Mouse (Mus musculus): ENCODE results near the gene Rab11fip5. TPM values are rescaled to one million over a fixed set of nuclear protein-coding genes. Genes with fewer than 3 reads are reported as not detected.

Rab11fip5 gene
- polyA plus RNA-seq, 1 experiment from 2014 or later = 20.5 TPM

DNA sequence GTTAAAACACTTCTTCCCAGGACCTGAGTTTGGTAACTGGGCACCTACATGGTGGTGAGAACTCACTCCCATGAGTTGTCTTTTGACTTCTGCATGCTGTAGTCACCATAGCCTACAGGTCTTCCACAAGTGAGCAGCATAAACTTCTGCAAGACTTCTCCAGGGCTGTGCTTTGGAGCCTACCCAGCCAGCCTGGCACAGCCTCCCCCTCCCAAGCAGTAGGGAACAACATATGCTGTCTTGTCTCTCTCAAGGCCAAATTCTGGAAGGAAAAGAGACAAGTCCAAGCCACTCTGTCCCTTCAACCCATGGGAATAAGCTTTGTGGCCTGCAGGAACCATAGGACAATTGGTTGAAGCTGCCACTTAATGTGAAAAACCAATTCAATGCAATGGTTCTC, 29.5 kb downstream of the Rab11fip5 start:
- H3K4me3 ChIP-seq (ENCODE audit: low read depth, low read length) = no peak overlapping the region
- no peaks in the 10 kb centered on the region for H3K9me3 ChIP-seq (ENCODE audit: control insufficient read depth, low read length)
- no peaks in the 10 kb centered on the region for H3K36me3 ChIP-seq (ENCODE audit: control insufficient read depth, insufficient read depth, low read length)
- no peak overlapping the region for H3K27ac ChIP-seq (ENCODE audit: low read depth, low read length)
- no peak for ATAC-seq (ENCODE audit: low read depth)
- H3K27me3 ChIP-seq (ENCODE audit: control insufficient read depth, insufficient read depth, low read length) = no peaks in the 10 kb centered on the region; the same call in 1 of the 2 replicates
- no peak overlapping the region for H3K9ac ChIP-seq (replicated peaks; ENCODE audit: low read depth, low read length)
- no peaks in the 10 kb centered on the region for H3K4me1 ChIP-seq (ENCODE audit: control insufficient read depth, insufficient read depth, low read length)
- no peak overlapping the region for H3K4me2 ChIP-seq (ENCODE audit: low read depth, low read length)

GRCm38 (mm10) chr6:85343027-85343426, 31.4 kb downstream of the Rab11fip5 start:
- no peaks in the 10 kb centered on the region for H3K36me3 ChIP-seq (ENCODE audit: control insufficient read depth, insufficient read depth, low read length)
- H3K9me3 ChIP-seq (ENCODE audit: control insufficient read depth, low read length) = no peaks in the 10 kb centered on the region
- ATAC-seq (ENCODE audit: low read depth) = no peak
- H3K9ac ChIP-seq (replicated peaks; ENCODE audit: low read depth, low read length) = no peak overlapping the region
- no peaks in the 10 kb centered on the region for H3K4me1 ChIP-seq (ENCODE audit: control insufficient read depth, insufficient read depth, low read length)
- H3K27ac ChIP-seq (ENCODE audit: low read depth, low read length) = no peak overlapping the region
- H3K4me3 ChIP-seq (ENCODE audit: low read depth, low read length) = no peak overlapping the region
- H3K27me3 ChIP-seq (ENCODE audit: control insufficient read depth, insufficient read depth, low read length) = no peaks in the 10 kb centered on the region; the same call in 1 of the 2 replicates
- 89% methylated on average over 8 of the region's 8 CpGs for WGBS
- H3K4me2 ChIP-seq (ENCODE audit: low read depth, low read length) = no peak overlapping the region

DNA sequence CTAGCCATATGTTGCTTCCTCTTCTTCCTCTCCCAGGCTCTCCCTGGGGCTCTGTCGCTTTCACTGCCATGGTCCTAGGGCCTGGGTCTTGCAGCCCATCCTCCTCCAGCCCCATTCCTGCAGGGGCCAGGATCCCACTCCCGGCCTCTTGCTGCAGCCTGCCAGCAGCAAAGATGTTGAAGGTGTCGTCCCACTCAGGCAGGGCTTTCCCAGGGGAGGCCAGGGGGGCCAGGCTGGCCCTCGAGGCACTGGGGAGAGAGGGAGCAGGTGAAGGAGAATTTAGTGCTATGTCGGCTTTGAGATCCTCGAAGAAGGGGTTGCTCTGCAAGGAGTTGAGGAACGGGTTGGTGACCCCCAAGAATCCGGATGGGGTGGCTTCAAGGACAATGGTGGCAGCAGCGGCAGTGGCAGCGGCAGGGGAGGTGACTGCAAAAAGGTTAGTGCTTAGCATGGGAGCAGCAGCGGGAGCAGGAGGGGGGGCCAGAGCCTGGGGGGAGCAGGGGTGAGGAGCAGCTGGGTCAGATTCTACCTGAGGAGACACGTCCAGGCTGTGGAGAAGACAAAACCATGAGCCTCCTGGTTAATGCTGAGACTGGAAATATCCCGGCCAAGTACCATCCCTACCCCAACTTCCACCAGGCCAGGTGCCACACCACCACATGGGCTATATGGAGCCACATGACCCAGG, 32.5 kb downstream of the Rab11fip5 start:
- Histone ChIP-seq H3K4me2 (ENCODE audit: low read depth, low read length) (no peak overlapping the region), H3K27ac (ENCODE audit: low read depth, low read length) (no peak overlapping the region), H3K9ac (replicated peaks; ENCODE audit: low read depth, low read length) (no peak overlapping the region), H3K36me3 (ENCODE audit: control insufficient read depth, insufficient read depth, low read length) (no peaks in the 10 kb centered on the region; the same call in 1 of the 2 replicates), H3K27me3 (ENCODE audit: control insufficient read depth, insufficient read depth, low read length) (no peaks in the 10 kb centered on the region; the same call in 1 of the 2 replicates), H3K4me3 (ENCODE audit: low read depth, low read length) (no peak overlapping the region), H3K4me1 (ENCODE audit: control insufficient read depth, insufficient read depth, low read length) (no peaks in the 10 kb centered on the region), H3K9me3 (ENCODE audit: control insufficient read depth, low read length) (no peaks in the 10 kb centered on the region)
- WGBS = 71% methylated on average over 13 of the region's 13 CpGs
- ATAC-seq (ENCODE audit: low read depth) = no peak

GRCm38 (mm10) chr6:85340184-85340583, 34.2 kb downstream of the Rab11fip5 start:
- H3K4me3 ChIP-seq (ENCODE audit: low read depth, low read length) = no peak overlapping the region
- no peak overlapping the region for H3K4me2 ChIP-seq (ENCODE audit: low read depth, low read length)
- no peaks in the 10 kb centered on the region for H3K4me1 ChIP-seq (ENCODE audit: control insufficient read depth, insufficient read depth, low read length)
- no peak overlapping the region for H3K9ac ChIP-seq (replicated peaks; ENCODE audit: low read depth, low read length)
- H3K27me3 ChIP-seq (ENCODE audit: control insufficient read depth, insufficient read depth, low read length) = no peaks in the 10 kb centered on the region; the same call in 1 of the 2 replicates
- H3K9me3 ChIP-seq (ENCODE audit: control insufficient read depth, low read length) = no peaks in the 10 kb centered on the region
- WGBS = 74% methylated on average over 12 of the region's 12 CpGs
- H3K36me3 ChIP-seq (ENCODE audit: control insufficient read depth, insufficient read depth, low read length) = peaks cover 4% of the 10 kb centered on the region; the same call in 1 of the 2 replicates
- no peak overlapping the region for H3K27ac ChIP-seq (ENCODE audit: low read depth, low read length)
- no peak for ATAC-seq (ENCODE audit: low read depth)

- no peak overlapping the region for H3K9ac ChIP-seq (replicated peaks; ENCODE audit: low read depth, low read length)
- H3K4me1 ChIP-seq (ENCODE audit: control insufficient read depth, insufficient read depth, low read length) = no peaks in the 10 kb centered on the region
- peaks cover 4% of the 10 kb centered on the region; the same call in 1 of the 2 replicates for H3K36me3 ChIP-seq (ENCODE audit: control insufficient read depth, insufficient read depth, low read length)
- 94% methylated on average over 1 of the region's 1 CpGs for WGBS
- H3K9me3 ChIP-seq (ENCODE audit: control insufficient read depth, low read length) = no peaks in the 10 kb centered on the region
- no peak overlapping the region for H3K4me2 ChIP-seq (ENCODE audit: low read depth, low read length)
- no peak overlapping the region for H3K4me3 ChIP-seq (ENCODE audit: low read depth, low read length)
- ATAC-seq (ENCODE audit: low read depth) = no peak
- no peaks in the 10 kb centered on the region; the same call in 1 of the 2 replicates for H3K27me3 ChIP-seq (ENCODE audit: control insufficient read depth, insufficient read depth, low read length)
- no peak overlapping the region for H3K27ac ChIP-seq (ENCODE audit: low read depth, low read length)
Observed at GRCm38 (mm10) chr6:85339273-85339901, 35.0 kb downstream of the Rab11fip5 start.

- Histone ChIP-seq H3K27ac (ENCODE audit: low read depth, low read length) (no peak overlapping the region), H3K27me3 (ENCODE audit: control insufficient read depth, insufficient read depth, low read length) (no peaks in the 10 kb centered on the region; the same call in 1 of the 2 replicates), H3K4me2 (ENCODE audit: low read depth, low read length) (no peak overlapping the region), H3K9ac (replicated peaks; ENCODE audit: low read depth, low read length) (no peak overlapping the region), H3K4me1 (ENCODE audit: control insufficient read depth, insufficient read depth, low read length) (no peaks in the 10 kb centered on the region), H3K36me3 (ENCODE audit: control insufficient read depth, insufficient read depth, low read length) (peaks cover 4% of the 10 kb centered on the region; the same call in 1 of the 2 replicates), H3K4me3 (ENCODE audit: low read depth, low read length) (no peak overlapping the region), H3K9me3 (ENCODE audit: control insufficient read depth, low read length) (no peaks in the 10 kb centered on the region)
- no peak for ATAC-seq (ENCODE audit: low read depth)
- WGBS = 81% methylated on average over 9 of the region's 9 CpGs
Observed at GRCm38 (mm10) chr6:85336944-85337343, 37.5 kb downstream of the Rab11fip5 start.

GRCm38 (mm10) chr6:85335352-85335751, 39.1 kb downstream of the Rab11fip5 start:
- H3K27me3 ChIP-seq (ENCODE audit: control insufficient read depth, insufficient read depth, low read length) = no peaks in the 10 kb centered on the region; the same call in 1 of the 2 replicates
- no peak overlapping the region for H3K4me3 ChIP-seq (ENCODE audit: low read depth, low read length)
- H3K9me3 ChIP-seq (ENCODE audit: control insufficient read depth, low read length) = no peaks in the 10 kb centered on the region
- no peak overlapping the region for H3K27ac ChIP-seq (ENCODE audit: low read depth, low read length)
- H3K4me1 ChIP-seq (ENCODE audit: control insufficient read depth, insufficient read depth, low read length) = 0 out of 2 replicates have a peak, but pooled peaks cover 3% of the 10 kb centered on the region
- peaks cover 4% of the 10 kb centered on the region; the same call in 1 of the 2 replicates for H3K36me3 ChIP-seq (ENCODE audit: control insufficient read depth, insufficient read depth, low read length)
- ATAC-seq (ENCODE audit: low read depth) = no peak
- H3K9ac ChIP-seq (replicated peaks; ENCODE audit: low read depth, low read length) = no peak overlapping the region
- 65% methylated on average over 3 of the region's 3 CpGs for WGBS
- no peak overlapping the region for H3K4me2 ChIP-seq (ENCODE audit: low read depth, low read length)

DNA sequence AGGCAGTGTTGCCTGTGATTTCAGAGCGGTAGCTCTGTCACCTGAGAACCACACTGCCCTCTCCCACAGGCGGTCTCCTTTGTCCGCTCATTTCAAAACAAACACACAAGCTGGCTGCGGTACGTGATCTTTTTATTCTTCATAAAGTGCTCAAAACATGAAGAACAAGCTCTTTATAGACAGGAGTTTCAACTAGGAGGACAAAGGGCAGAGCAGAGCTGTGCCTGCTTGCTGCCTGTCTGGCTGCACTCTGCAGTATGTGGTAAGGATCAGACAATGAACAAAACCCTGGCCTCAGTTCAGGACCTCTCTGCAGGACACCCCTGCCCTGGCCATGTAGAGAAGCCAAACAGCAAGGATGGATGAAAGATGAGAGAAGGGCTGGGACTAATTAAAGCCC, 39.6 kb downstream of the Rab11fip5 start:
- Histone ChIP-seq H3K9me3 (ENCODE audit: control insufficient read depth, low read length) (no peaks in the 10 kb centered on the region), H3K36me3 (ENCODE audit: control insufficient read depth, insufficient read depth, low read length) (peaks cover 4% of the 10 kb centered on the region; the same call in 1 of the 2 replicates), H3K27ac (ENCODE audit: low read depth, low read length) (no peak overlapping the region), H3K4me2 (ENCODE audit: low read depth, low read length) (no peak overlapping the region), H3K4me1 (ENCODE audit: control insufficient read depth, insufficient read depth, low read length) (0 out of 2 replicates have a peak, but pooled peaks cover 3% of the 10 kb centered on the region), H3K9ac (replicated peaks; ENCODE audit: low read depth, low read length) (no peak overlapping the region), H3K27me3 (ENCODE audit: control insufficient read depth, insufficient read depth, low read length) (no peaks in the 10 kb centered on the region; the same call in 1 of the 2 replicates), H3K4me3 (ENCODE audit: low read depth, low read length) (no peak overlapping the region)
- no peak for ATAC-seq (ENCODE audit: low read depth)
- WGBS = 78% methylated on average over 5 of the region's 5 CpGs

DNA sequence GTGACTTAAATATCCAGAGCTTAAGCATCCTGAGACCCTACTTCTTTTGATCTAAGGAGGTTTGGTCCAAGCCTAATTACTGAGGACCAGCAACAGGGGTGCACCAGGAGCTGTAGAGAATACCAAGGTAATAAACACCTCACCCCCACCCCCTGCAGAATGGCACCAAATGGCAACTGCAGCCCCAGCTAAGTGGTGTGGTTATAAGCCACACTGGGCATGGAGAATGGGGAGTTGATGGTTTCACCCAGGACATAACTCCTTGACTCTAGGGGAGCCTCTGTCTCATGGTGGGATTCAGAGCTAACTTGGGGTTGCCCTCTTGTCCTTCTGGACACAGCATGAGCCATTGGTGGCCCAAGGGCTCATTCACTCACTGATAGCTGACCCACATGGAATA, 40.2 kb downstream of the Rab11fip5 start:
- H3K27ac ChIP-seq (ENCODE audit: low read depth, low read length) = peak overlapping the region; percentile 91; the same call in 1 of the 2 replicates
- H3K9me3 ChIP-seq (ENCODE audit: control insufficient read depth, low read length) = no peaks in the 10 kb centered on the region
- no peaks in the 10 kb centered on the region; the same call in 1 of the 2 replicates for H3K27me3 ChIP-seq (ENCODE audit: control insufficient read depth, insufficient read depth, low read length)
- no peak overlapping the region for H3K4me3 ChIP-seq (ENCODE audit: low read depth, low read length)
- ATAC-seq (ENCODE audit: low read depth) = no peak
- peaks cover 4% of the 10 kb centered on the region; the same call in 1 of the 2 replicates for H3K36me3 ChIP-seq (ENCODE audit: control insufficient read depth, insufficient read depth, low read length)
- H3K9ac ChIP-seq (replicated peaks; ENCODE audit: low read depth, low read length) = no peak overlapping the region
- no peak overlapping the region for H3K4me2 ChIP-seq (ENCODE audit: low read depth, low read length)
- 0 out of 2 replicates have a peak, but pooled peaks cover 3% of the 10 kb centered on the region for H3K4me1 ChIP-seq (ENCODE audit: control insufficient read depth, insufficient read depth, low read length)
